Mouse (Mus musculus) CH12.LX (cell line): Measurements from ENCODE around the gene Gpr89. TPM values are rescaled to one million over a fixed set of nuclear protein-coding genes. Genes with fewer than 3 reads are reported as not detected.

ENCODE experiments used
- DNase-seq: peaks from one replicate; pipeline ENCODE4 v3.0.0-alpha.2; 2013; ENCODE audit errors: extremely low read depth
- H3K27ac ChIP-seq: 2 replicates; pipeline ENCODE4 v1.5.1; 2012; ENCODE audit warnings: low read depth, mild to moderate bottlenecking, control low read depth, moderate library complexity; ENCODE audit not compliant: insufficient read depth
- H3K27me3 ChIP-seq: replicated peaks from 2 replicates; pipeline ENCODE3; 2012; ENCODE audit warnings: inconsistent platforms
- H3K36me3 ChIP-seq, 2 experiments: replicated peaks in 1 of 2; 2 replicates each; pipeline versions ENCODE3 to v1.6.1; 2012; ENCODE audit warnings: inconsistent platforms in 1 of 2, low read length in 1 of 2, mild to moderate bottlenecking in 1 of 2, mixed read lengths in 1 of 2, moderate library complexity in 1 of 2; ENCODE audit not compliant: control insufficient read depth in 1 of 2, insufficient read depth in 1 of 2
- H3K4me1 ChIP-seq, 2 experiments: 2 replicates each; pipeline ENCODE4 v1.6.1; 2012; ENCODE audit warnings: inconsistent platforms in 1 of 2, moderate library complexity in 1 of 2; ENCODE audit not compliant: insufficient read depth in 2 of 2, control insufficient read depth in 1 of 2
- H3K4me2 ChIP-seq: 2 replicates; pipeline ENCODE4 v1.6.1; 2012; ENCODE audit warnings: low read depth, mild to moderate bottlenecking, control low read depth; ENCODE audit not compliant: poor library complexity, insufficient read depth, severe bottlenecking
- H3K4me3 ChIP-seq, 3 experiments: fragments of 150-350 bp in 1 of 3; sonication (generic) in 1 of 3; replicated peaks in 1 of 3; 2 replicates each; pipeline versions ENCODE3 to v1.5.1; 2011 to 2012; ENCODE audit warnings: low read depth in 2 of 3, low read length in 2 of 3, mild to moderate bottlenecking in 2 of 3, moderate library complexity in 2 of 3, control low read depth in 1 of 3, improper control_type of control experiment in 1 of 3, inconsistent platforms in 1 of 3, mixed read lengths in 1 of 3; ENCODE audit not compliant: poor library complexity in 1 of 3
- H3K79me2 ChIP-seq: replicated peaks from 2 replicates; pipeline ENCODE4 v1.6.1; 2012; ENCODE audit warnings: mild to moderate bottlenecking, moderate library complexity; ENCODE audit not compliant: control insufficient read depth, poor library complexity, insufficient read depth, severe bottlenecking; ENCODE audit errors: extremely low read depth
- H3K9ac ChIP-seq: 2 replicates; pipeline ENCODE4 v1.6.1; 2012; ENCODE audit warnings: low read depth, mild to moderate bottlenecking, control low read depth, moderate library complexity; ENCODE audit not compliant: insufficient read depth
- H3K9me3 ChIP-seq: replicated peaks from 2 replicates; pipeline ENCODE3; 2012; ENCODE audit warnings: low read length, inconsistent platforms, mixed read lengths
- BHLHE40 ChIP-seq: IDR thresholded peaks from 2 replicates; pipeline ENCODE4 v1.6.1; 2011; ENCODE audit warnings: mild to moderate bottlenecking, low read depth, low read length, improper control_type of control experiment
- CHD1 ChIP-seq: IDR thresholded peaks from 2 replicates; pipeline ENCODE4 v1.6.1; 2012; ENCODE audit warnings: low read depth, low read length, improper control_type of control experiment, inconsistent platforms
- CHD2 ChIP-seq: IDR thresholded peaks from 2 replicates; pipeline ENCODE4 v1.6.1; 2011; ENCODE audit warnings: low read length, improper control_type of control experiment
- CTCF ChIP-seq, 2 experiments: IDR thresholded peaks in 1 of 2; conservative IDR thresholded peaks in 1 of 2; 2 replicates each; pipeline ENCODE4 v1.5.1; 2011 to 2012; ENCODE audit warnings: low read depth in 2 of 2, low read length in 2 of 2, improper control_type of control experiment in 1 of 2, inconsistent platforms in 1 of 2, mild to moderate bottlenecking in 1 of 2, moderate library complexity in 1 of 2
- E2F4 ChIP-seq: IDR thresholded peaks from 2 replicates; pipeline ENCODE4 v1.6.1; 2011; ENCODE audit warnings: low read depth, low read length, improper control_type of control experiment; ENCODE audit not compliant: insufficient replicate concordance
- IRF4 ChIP-seq: IDR thresholded peaks from 2 replicates; pipeline ENCODE4 v1.6.1; 2014; ENCODE audit warnings: low read depth, mild to moderate bottlenecking, inconsistent platforms, low read length, improper control_type of control experiment
- MXI1 ChIP-seq: IDR thresholded peaks from 2 replicates; pipeline ENCODE4 v1.6.1; 2011; ENCODE audit warnings: mild to moderate bottlenecking, low read depth, low read length, improper control_type of control experiment
- MYC ChIP-seq: IDR thresholded peaks from 2 replicates; pipeline ENCODE4 v1.6.1; 2011; ENCODE audit warnings: low read depth, mild to moderate bottlenecking, improper control_type of control experiment, low read length
- NRF1 ChIP-seq: IDR thresholded peaks from 2 replicates; pipeline ENCODE4 v1.6.1; 2014; ENCODE audit warnings: low read depth, mild to moderate bottlenecking, inconsistent platforms, low read length, improper control_type of control experiment, moderate library complexity
- PAX5 ChIP-seq: IDR thresholded peaks from 2 replicates; pipeline ENCODE4 v1.6.1; 2012; ENCODE audit warnings: low read length, inconsistent platforms, mixed read lengths
- POLR2AphosphoS2 ChIP-seq: IDR thresholded peaks from 2 replicates; pipeline ENCODE4 v1.6.1; 2011; ENCODE audit warnings: low read depth, low read length, improper control_type of control experiment
- RAD21 ChIP-seq: IDR thresholded peaks from 2 replicates; pipeline ENCODE4 v1.6.1; 2011; ENCODE audit warnings: low read depth, mild to moderate bottlenecking, low read length, improper control_type of control experiment, moderate library complexity
- RCOR1 ChIP-seq: conservative IDR thresholded peaks from 2 replicates; pipeline ENCODE4 v1.6.1; 2012; ENCODE audit warnings: low read depth, mild to moderate bottlenecking, inconsistent platforms, low read length, improper control_type of control experiment
- SIN3A ChIP-seq: IDR thresholded peaks from 2 replicates; pipeline ENCODE4 v1.6.1; 2012; ENCODE audit warnings: low read length, improper control_type of control experiment, inconsistent platforms
- SMC3 ChIP-seq: IDR thresholded peaks from 2 replicates; pipeline ENCODE4 v1.6.1; 2011; ENCODE audit warnings: low read depth, low read length, improper control_type of control experiment
- TBP ChIP-seq: conservative IDR thresholded peaks from 2 replicates; pipeline ENCODE4 v1.6.1; 2011; ENCODE audit warnings: low read depth, low read length, improper control_type of control experiment
- TCF12 ChIP-seq: IDR thresholded peaks from 2 replicates; pipeline ENCODE4 v1.6.1; 2014; ENCODE audit warnings: low read depth, mild to moderate bottlenecking, inconsistent platforms, low read length, improper control_type of control experiment
- USF2 ChIP-seq: conservative IDR thresholded peaks from 2 replicates; pipeline ENCODE4 v1.6.1; 2011; ENCODE audit warnings: low read depth, low read length, improper control_type of control experiment
- ZMIZ1 ChIP-seq: IDR thresholded peaks from 2 replicates; pipeline ENCODE4 v1.6.1; 2012; ENCODE audit warnings: low read depth, mild to moderate bottlenecking, inconsistent platforms, low read length, improper control_type of control experiment
- ZNF384 ChIP-seq: IDR thresholded peaks from 2 replicates; pipeline ENCODE4 v1.6.1; 2012; ENCODE audit warnings: low read depth, low read length, improper control_type of control experiment, inconsistent platforms
- dilution Hi-C: fragments of 300-500 bp; cut with MboI; formaldehyde crosslinking; loops from 2 replicates; pipeline ENCODE4 v1.14.3; 2020; ENCODE audit warnings: low sequenced_read_pairs; ENCODE audit not compliant: extremely low pct_unique_long_range_greater_than_20kb, extremely low pct_ligation_motif_present
- in situ Hi-C: fragments of 300-500 bp; cut with MboI; formaldehyde crosslinking; loops from 3 replicates; pipeline ENCODE4 v1.14.3; 2019; ENCODE audit warnings: low sequenced_read_pairs, low pct_ligation_motif_present, low pct_unique_long_range_greater_than_20kb, mixed read lengths
- polyA plus RNA-seq: library from polyadenylated mRNA; unstranded; fragments of >175 nt; gene quantifications from 2 replicates; pipeline ENCODE4 v1.2.1, GENCODE M21; 2012; ENCODE audit warnings: low read depth; ENCODE audit not compliant: insufficient read length
- total RNA-seq, 2 experiments: library from RNA; depleted of rRNA; stranded (reverse); fragments of 300-350 nt in 1 of 2; fragments of >200 nt in 1 of 2; gene quantifications; 2 replicates each; pipeline ENCODE4 v1.2.3; 2012 to 2014

Gene Gpr89
- total and polyA plus RNA-seq, 3 experiments, result 27.9 to 31.3 (median 30.8) TPM

- 0 out of 4 replicates have a peak, but pooled peaks cover 0 to 3% of the 10 kb centered on the region in 2 experiments for H3K4me1 ChIP-seq
- DNase-seq, result no peak
- H3K4me2 ChIP-seq, result no peak overlapping the region
- no peak overlapping the region for H3K4me3 ChIP-seq
- dilution Hi-C loops, result no loop called here
- no peak overlapping the region for H3K9ac ChIP-seq
- no peaks in the 10 kb centered on the region for H3K79me2 ChIP-seq
- H3K9me3 ChIP-seq, result no peaks in the 10 kb centered on the region
- no peaks in the 10 kb centered on the region for H3K36me3 ChIP-seq
- no peak overlapping the region for H3K27ac ChIP-seq
- peaks cover 1% of the 10 kb centered on the region for H3K27me3 ChIP-seq
- in situ Hi-C loops, result loop anchor here (25.0 kb wide), 2 partner anchors 413 to 663 kb away; no protein-coding TSS in a partner anchor
- TF ChIP-seq BHLHE40 (no peak), ZNF384 (no peak), RCOR1 (no peak), MXI1 (no peak), CHD2 (no peak)
Measured at GRCm38 (mm10) chr3:96924631-96925030, 19.5 kb upstream of the Gpr89 start.

GRCm38 (mm10) chr3:96920991-96921390 is 15.8 kb upstream of the Gpr89 start:
- Histone ChIP-seq H3K36me3 (no peaks in the 10 kb centered on the region), H3K9me3 (no peaks in the 10 kb centered on the region), H3K4me3 (no peak overlapping the region), H3K9ac (no peak overlapping the region), H3K27ac (no peak overlapping the region), H3K4me2 (no peak overlapping the region), H3K79me2 (no peaks in the 10 kb centered on the region), H3K4me1 (0 out of 4 replicates have a peak, but pooled peaks cover 0 to under 1% of the 10 kb centered on the region in 2 experiments), H3K27me3 (peaks cover 5% of the 10 kb centered on the region)
- no peak for DNase-seq
- dilution Hi-C loops (no loop called here), in situ Hi-C loops (no loop called here)
- TF ChIP-seq POLR2AphosphoS2, result no peak
- TF ChIP-seq BHLHE40, result no peak
- no peak for TF ChIP-seq NRF1
- no peak for TF ChIP-seq TCF12
- no peak for TF ChIP-seq TBP
- no peak for TF ChIP-seq MYC
- TF ChIP-seq PAX5, result no peak
- TF ChIP-seq SIN3A, result no peak
- TF ChIP-seq RCOR1, result no peak
- TF ChIP-seq USF2, result no peak
- no peak for TF ChIP-seq IRF4
- no peak for TF ChIP-seq MXI1
- no peak for TF ChIP-seq SMC3
- TF ChIP-seq E2F4, result no peak
- TF ChIP-seq RAD21, result no peak
- no peak for TF ChIP-seq CHD1
- TF ChIP-seq ZMIZ1, result no peak
- no peak for TF ChIP-seq CTCF (conservative IDR thresholded peaks at IDR 0.05 in 1 of 2, IDR thresholded peaks at IDR 0.05 in 1 of 2; ENCODE audit: low read depth in 2 of 2, low read length in 2 of 2)
